Mouse (Mus musculus): ENCODE results near the gene Abcc4. TPM values are rescaled to one million over a fixed set of nuclear protein-coding genes. Genes with fewer than 3 reads are reported as not detected.

Abcc4 gene
- polyA plus RNA-seq, 1 experiment from 2014 or later: 2.2 TPM

Small RNA genes lying within 50 kb of the gene (microRNA-seq; reads per million reads assigned to microRNA genes)
- gene Mir6391: not detected

Other genes starting within 250 kb of the Abcc4 start
- gene Cldn10, start 81.7 kb upstream of the Abcc4 start, polyA plus RNA-seq (2016; fragmentation: Nextera tagmentation; extraction: Ambion mirVana): 0.32 and 0.48 TPM in 2 replicates
- gene Dzip1, start 219.2 kb upstream of the Abcc4 start, polyA plus RNA-seq (2016; fragmentation: Nextera tagmentation; extraction: Ambion mirVana): 9.3 and 10.1 TPM in 2 replicates
- gene Dnajc3, start 231.8 kb upstream of the Abcc4 start, polyA plus RNA-seq (2016; fragmentation: Nextera tagmentation; extraction: Ambion mirVana): 32.7 and 33.1 TPM in 2 replicates